Mouse (Mus musculus): ENCODE data around the gene Sh3kbp1. TPM values are rescaled to one million over a fixed set of nuclear protein-coding genes. Genes with fewer than 3 reads are reported as not detected.
A peak's percentile ranks its signal among the peaks of the same experiment; 100 is the strongest.

Sh3kbp1 gene
- total RNA-seq, 2 experiments from 2014 or later = 66.3 to 74.6 TPM

GRCm38 (mm10) chrX:159721390-159721789 is 94.3 kb downstream of the Sh3kbp1 start:
- DNase-seq (ENCODE audit: extremely low spot score in 1 of 2, low spot score in 2 of 2) = no peak
- intact Hi-C loops (cut with DNase I) = no loop called here

DNA sequence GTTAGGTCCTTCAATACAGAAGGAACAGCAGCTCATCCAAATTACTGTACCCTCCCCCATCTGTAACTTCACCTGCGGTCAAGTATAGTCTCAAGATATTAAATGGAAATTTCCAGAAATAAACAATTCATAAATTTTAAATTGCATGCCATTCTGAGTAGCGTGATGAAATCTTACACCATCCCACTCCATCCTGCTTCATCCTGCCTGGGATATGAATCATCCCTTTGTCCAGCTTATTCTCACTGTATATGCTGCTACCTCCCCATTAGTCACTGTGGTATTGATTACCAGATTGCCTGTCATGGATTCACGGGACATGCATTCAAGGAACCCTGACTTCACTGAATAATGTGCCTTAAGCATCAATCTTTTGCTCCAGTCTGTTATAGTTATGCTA is 104.3 kb downstream of the Sh3kbp1 start:
- intact Hi-C loops (cut with DNase I) = no loop called here
- DNase-seq (ENCODE audit: extremely low spot score in 1 of 2, low spot score in 2 of 2) = no peak

GRCm38 (mm10) chrX:159732845-159733244 is 105.8 kb downstream of the Sh3kbp1 start:
- intact Hi-C loops (cut with DNase I) = no loop called here
- DNase-seq (ENCODE audit: extremely low spot score in 1 of 2, low spot score in 2 of 2) = no peak

- DNase-seq (ENCODE audit: extremely low spot score in 1 of 2, low spot score in 2 of 2) = no peak
- intact Hi-C loops (cut with DNase I) = no loop called here
These were observed 106.9 kb downstream of the Sh3kbp1 start for GRCm38 (mm10) chrX:159733948-159734347.

- intact Hi-C loops (cut with DNase I) = no loop called here
These were observed 108.5 kb downstream of the Sh3kbp1 start for GRCm38 (mm10) chrX:159735513-159736099.

DNA sequence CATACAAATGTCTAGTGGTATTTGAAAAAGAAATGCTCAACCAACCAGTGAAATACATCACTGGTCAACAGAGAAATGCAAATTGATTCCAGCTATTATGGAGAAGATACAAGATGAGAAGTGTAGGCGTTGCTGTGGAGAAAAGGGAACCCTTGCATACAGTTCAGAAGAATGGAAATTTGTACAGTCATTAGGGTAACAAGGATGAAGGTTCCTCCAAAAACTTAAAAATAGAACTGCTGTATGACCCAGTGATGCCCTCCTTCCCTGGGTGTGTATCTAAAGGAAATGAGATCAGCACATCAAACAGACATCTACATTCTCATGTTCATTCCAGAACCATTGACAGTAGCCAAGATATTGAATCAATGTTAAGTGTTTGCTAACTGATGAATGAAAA is 110.3 kb downstream of the Sh3kbp1 start:
- intact Hi-C loops (cut with DNase I) = no loop called here
- DNase-seq (ENCODE audit: extremely low spot score in 1 of 2, low spot score in 2 of 2) = no peak

More at GRCm38 (mm10) chrX:159735513-159736099, 108.5 kb downstream of the Sh3kbp1 start:
- no peak for DNase-seq (ENCODE audit: extremely low spot score in 1 of 2, low spot score in 2 of 2)

DNA sequence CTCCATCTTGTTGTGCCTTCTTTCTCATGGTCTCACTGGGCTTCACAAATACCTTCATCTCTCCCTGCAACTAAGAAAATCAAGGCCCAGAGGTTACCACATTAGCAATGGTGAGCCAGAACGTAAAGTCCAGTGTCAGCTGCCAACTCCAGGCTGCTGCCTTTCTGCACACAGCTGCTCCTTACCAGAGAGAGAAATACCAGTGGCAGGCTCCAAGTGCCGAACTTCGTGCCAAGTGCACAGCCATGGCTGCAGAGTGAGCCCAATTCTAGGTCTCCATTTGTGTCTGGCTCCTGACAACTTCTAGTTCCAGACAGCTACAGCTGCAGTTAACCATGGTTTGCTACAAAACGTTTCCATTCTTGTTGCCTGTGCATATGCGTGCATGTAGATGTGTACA is 117.0 kb downstream of the Sh3kbp1 start:
- DNase-seq (ENCODE audit: extremely low spot score in 1 of 2, low spot score in 2 of 2) = peak in 1 of 2 experiments; percentile 8
- intact Hi-C loops (cut with DNase I) = no loop called here

GRCm38 (mm10) chrX:159744620-159745019 is 117.5 kb downstream of the Sh3kbp1 start:
- no peak for DNase-seq (ENCODE audit: extremely low spot score in 1 of 2, low spot score in 2 of 2)
- intact Hi-C loops (cut with DNase I) = no loop called here

- peak in 1 of 2 experiments; percentile 50 for DNase-seq (ENCODE audit: extremely low spot score in 1 of 2, low spot score in 2 of 2)
- intact Hi-C loops (cut with DNase I) = loop anchor here (5.0 to 10.0 kb wide), 2 partner anchors 125 to 163 kb away; partner anchors contain the start of gene Sh3kbp1
These were observed 124.8 kb downstream of the Sh3kbp1 start for GRCm38 (mm10) chrX:159751834-159752233.

GRCm38 (mm10) chrX:159756261-159756660 is 129.2 kb downstream of the Sh3kbp1 start:
- DNase-seq (ENCODE audit: extremely low spot score in 1 of 2, low spot score in 2 of 2) = no peak
- intact Hi-C loops (cut with DNase I) = loop anchor here (10.0 kb wide), 1 partner anchor 159 kb away; no protein-coding TSS in a partner anchor

GRCm38 (mm10) chrX:159756901-159757821 is 130.1 kb downstream of the Sh3kbp1 start:
- intact Hi-C loops (cut with DNase I) = loop anchor here (10.0 kb wide), 1 partner anchor 158 kb away; no protein-coding TSS in a partner anchor
- DNase-seq (ENCODE audit: extremely low spot score in 1 of 2, low spot score in 2 of 2) = no peak

GRCm38 (mm10) chrX:159757854-159758540 is 130.9 kb downstream of the Sh3kbp1 start:
- intact Hi-C loops (cut with DNase I) = loop anchor here (10.0 kb wide), 1 partner anchor 157 kb away; no protein-coding TSS in a partner anchor
- no peak for DNase-seq (ENCODE audit: extremely low spot score in 1 of 2, low spot score in 2 of 2)

GRCm38 (mm10) chrX:159763801-159764200 is 136.7 kb downstream of the Sh3kbp1 start:
- intact Hi-C loops (cut with DNase I) = no loop called here
- DNase-seq (ENCODE audit: extremely low spot score in 1 of 2, low spot score in 2 of 2) = no peak

DNA sequence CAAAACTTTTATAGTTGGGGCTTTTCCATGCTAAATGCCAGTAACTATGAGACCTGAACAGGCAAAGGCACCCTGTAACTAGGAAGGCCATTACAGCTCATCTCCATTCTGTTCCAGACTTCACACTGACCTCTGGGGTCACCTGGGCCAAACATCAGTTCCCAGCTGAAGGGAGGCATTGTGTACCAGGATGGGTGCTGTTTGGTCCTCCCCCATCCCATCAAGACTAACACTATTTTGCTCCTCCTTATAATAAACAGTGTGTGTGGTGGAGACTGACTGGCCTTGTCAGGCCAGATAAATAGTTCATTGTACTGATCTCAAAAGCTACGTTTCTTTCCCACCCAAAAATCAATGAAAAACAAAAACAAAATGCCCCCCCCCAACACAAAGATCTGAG is 138.8 kb downstream of the Sh3kbp1 start:
- no peak for DNase-seq (ENCODE audit: extremely low spot score in 1 of 2, low spot score in 2 of 2)
- intact Hi-C loops (cut with DNase I) = no loop called here

DNA sequence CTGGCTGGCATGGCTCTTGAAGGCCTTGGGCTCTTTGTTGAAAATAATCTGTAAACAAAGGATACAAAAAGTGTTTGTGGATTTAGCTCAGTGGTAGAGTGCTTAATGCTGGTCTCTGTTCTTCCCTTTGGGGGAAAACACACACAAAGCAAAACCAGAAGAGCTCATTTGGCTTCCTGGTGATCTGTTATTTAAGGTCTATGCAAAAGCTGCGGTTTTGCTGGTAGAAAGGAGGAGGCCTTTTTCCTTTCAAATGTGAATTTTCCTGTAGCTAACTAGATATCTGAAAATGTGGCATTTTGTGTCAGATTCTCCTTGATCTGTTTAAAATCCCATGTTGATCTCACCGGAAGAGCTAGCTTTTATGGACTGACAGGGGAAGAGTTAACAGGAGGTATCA is 141.9 kb downstream of the Sh3kbp1 start:
- DNase-seq (ENCODE audit: extremely low spot score in 1 of 2, low spot score in 2 of 2) = no peak
- intact Hi-C loops (cut with DNase I) = no loop called here

DNA sequence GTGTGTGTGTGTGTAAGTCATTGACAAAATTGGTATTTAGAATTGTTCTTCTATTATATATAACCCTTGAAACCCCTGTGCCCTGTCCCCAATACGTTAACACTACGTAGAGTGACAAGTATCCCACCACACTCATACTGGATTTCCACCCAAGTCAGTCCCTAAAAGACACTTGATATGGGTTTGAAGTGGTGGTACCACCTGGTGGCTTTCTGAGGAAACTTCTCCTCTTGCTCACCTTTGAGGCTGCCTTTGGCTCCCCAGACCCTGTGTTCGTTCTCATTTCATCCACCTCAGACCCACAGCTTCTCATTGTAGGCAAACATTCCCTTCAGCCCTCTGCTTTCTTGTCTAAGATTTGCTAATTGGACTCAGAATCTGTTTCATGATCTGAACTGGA is 142.7 kb downstream of the Sh3kbp1 start:
- intact Hi-C loops (cut with DNase I) = no loop called here
- DNase-seq (ENCODE audit: extremely low spot score in 1 of 2, low spot score in 2 of 2) = no peak

DNA sequence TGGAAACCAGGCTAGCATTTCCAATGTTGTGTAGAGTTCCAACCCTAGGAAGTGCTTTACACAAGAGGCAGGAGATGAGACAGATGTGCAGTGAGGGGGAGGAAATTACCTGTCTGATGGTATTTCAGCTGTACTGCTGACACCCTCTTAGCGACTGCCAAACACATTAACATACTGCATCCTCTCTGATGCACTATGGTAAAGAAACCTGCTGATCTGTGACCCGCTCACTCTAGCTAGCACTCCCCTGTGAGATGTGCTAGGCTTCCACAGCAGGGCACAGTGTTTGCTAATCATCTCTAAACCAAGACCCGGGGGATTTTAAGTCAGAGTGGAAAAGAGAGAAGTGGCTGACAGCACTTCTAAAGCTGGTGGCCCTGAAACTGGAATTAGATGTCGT is 145.1 kb downstream of the Sh3kbp1 start:
- intact Hi-C loops (cut with DNase I) = no loop called here
- no peak for DNase-seq (ENCODE audit: extremely low spot score in 1 of 2, low spot score in 2 of 2)

- no peak for DNase-seq (ENCODE audit: extremely low spot score in 1 of 2, low spot score in 2 of 2)
- intact Hi-C loops (cut with DNase I) = no loop called here
These were observed 148.0 kb downstream of the Sh3kbp1 start for GRCm38 (mm10) chrX:159775042-159775441.

GRCm38 (mm10) chrX:159778787-159779186 is 151.7 kb downstream of the Sh3kbp1 start:
- intact Hi-C loops (cut with DNase I) = no loop called here

More at GRCm38 (mm10) chrX:159778787-159779186, 151.7 kb downstream of the Sh3kbp1 start:
- no peak for DNase-seq (ENCODE audit: extremely low spot score in 1 of 2, low spot score in 2 of 2)
